Mouse (Mus musculus): Measurements from ENCODE around the gene Tead1.
"Not testable (repeated sequence)": the region's sequence is repeated elsewhere in the genome, so short reads cannot be mapped to it uniquely, and the experiment has no call there.

Tead1 gene

DNA sequence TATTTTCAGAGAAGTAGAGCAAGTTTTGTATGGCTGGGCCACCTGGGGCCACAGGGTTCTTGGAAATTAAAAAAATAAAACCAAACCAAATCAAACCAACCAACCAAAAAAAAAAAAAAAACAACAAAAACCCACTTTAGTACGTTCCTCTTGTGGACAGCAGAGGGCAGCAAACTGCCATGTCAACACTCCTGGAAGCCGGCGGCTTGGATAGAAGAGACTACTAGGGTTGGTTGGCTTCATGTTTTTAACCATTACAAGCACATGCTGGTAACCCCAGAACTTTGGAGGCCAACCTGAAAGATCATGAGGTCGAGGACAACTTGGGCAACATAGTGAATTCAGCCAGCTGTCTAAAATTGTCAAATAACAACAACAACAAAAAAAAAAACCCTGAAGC, 240.7 kb downstream of the Tead1 start:
- peak; percentile 74 for DNase-seq (ENCODE audit: low read depth, low spot score)

DNA sequence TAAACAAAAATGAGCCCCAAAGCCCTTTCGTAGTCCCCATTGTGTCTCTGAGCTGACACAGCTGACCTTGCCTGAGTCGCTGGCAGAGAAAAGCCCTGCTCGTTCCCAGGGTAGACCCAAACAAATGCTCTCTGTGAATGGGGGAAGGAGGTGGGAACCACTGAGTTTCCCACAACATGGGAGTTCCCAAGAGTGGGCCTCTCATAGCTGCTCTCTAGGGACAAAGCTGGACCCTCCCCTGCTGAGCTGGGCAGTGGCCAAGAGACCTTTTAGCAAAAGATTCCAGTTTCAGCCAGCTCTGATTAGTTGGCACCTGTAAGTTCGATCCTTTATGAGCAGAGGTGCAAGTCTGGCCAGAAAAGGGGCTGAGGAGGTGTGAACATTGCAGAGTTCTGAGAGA, 243.7 kb downstream of the Tead1 start:
- no peak for DNase-seq (ENCODE audit: low read depth, low spot score)

DNA sequence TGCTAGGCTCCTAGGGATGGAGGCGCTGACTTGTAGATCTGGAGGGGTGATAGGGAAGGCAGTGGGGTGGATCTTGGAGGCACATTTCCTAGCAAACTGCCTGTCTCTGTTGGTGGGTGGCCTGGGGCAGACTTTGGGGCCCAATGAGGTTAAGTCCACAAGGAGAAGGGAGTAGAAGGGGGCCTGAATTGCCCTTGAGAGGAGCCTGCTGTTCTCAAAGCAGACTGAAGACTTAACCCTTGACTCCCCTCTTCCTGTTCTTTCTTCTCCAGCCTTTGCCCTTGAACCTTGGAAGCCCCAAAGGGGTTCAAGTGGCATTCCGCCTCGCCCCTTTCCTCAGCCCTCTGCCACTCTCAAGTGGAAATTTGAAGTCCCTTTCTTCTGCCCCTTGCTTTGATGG, 244.6 kb downstream of the Tead1 start:
- DNase-seq (ENCODE audit: low read depth, low spot score), result no peak

DNA sequence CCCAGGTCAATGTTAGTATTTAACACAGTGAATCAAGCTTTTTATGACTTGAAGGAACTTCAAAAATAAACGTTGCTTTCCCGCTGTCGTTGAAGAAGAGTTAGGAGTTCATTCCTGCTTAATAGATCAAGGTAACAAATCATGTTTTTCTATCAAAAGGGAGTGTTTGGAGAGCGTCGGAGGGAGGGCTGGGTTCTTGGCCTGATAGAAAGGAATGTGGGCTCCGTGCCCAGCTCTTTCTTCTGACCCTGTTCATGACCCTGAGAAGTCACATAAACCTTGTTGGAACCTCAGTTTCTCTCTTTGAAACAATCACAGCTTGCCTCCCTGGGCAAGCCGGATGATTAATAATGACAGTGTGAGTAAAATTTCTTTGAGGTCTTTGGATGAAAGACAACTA, 251.6 kb downstream of the Tead1 start:
- DNase-seq (ENCODE audit: low read depth, low spot score), result no peak

DNA sequence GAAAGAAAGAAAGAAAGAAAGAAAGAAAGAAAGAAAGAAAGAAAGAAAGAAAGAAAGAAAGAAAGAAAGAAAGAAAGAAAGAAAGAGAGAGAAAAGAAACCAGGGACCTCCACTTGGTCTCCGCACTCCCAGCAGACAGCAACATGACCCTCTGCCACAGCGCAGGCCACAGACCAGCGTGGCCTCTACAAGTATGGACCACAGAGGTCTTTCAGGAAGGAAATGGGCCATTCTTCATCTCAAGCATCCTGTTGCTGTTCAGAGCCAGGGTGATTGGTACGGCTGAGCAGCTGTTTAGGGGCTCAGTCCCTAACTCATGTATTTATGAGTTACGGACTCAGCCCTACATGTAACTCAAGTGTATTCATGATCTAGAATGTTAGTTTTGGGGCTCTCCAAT, 256.8 kb downstream of the Tead1 start:
- not testable (repeated sequence) for DNase-seq (ENCODE audit: low read depth, low spot score)

DNA sequence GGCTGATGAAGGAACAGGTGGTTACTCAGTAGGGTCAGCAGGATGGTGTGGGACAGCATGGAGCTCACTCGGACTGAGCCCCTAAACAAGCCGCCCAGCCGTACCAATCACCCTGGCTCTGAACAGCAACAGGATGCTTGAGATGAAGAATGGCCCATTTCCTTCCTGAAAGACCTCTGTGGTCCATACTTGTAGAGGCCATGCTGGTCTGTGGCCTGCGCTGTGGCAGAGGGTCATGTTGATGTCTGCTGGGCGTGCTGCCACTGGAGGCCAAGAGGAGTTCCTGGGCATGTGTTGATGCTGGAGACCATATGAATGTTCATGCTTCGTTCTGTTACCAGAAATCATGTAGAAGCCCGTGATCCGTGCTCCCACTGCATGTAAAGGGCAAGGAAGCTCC, 258.0 kb downstream of the Tead1 start:
- no peak for DNase-seq (ENCODE audit: low read depth, low spot score)

DNA sequence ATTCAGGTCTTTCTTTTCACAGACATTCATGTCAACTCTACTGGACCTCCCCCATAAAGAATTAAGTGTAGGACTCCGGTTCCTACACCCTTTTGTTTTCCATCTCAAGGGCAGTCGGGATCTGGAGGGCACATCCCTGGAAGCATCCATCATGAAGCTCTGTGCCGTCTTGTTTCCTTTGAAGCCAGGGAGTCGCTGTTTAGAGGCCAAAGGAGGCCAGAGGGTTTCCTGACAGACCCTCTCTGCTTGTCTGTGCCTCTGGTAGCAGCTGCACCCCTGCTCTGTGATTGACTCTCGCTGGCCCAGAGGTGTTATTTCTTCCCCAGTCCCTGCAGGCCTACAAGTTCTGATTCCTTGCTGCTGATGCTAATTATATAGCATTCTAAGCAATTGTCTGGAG, 259.8 kb downstream of the Tead1 start:
- DNase-seq (ENCODE audit: low read depth, low spot score), result no peak

DNA sequence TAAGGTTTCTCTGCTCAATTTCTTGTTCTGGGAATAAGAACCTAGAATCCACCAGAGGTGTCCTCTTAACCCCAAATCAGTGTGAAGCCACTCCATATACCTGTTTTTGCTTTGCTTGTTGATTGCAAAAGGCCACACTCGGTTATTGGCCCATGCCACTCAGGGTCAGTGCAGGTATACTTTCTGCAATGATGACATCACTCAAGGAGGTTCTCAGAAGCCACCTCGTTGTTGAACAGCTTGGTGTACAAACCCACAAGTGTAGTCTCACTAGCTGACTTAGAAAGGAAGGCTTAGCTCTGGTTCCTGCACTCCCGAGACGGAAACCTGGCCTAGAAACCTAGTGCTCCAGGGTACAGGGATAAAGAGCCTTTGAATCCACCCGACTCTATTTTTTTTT, 263.4 kb downstream of the Tead1 start:
- no peak for DNase-seq (ENCODE audit: low read depth, low spot score)

DNA sequence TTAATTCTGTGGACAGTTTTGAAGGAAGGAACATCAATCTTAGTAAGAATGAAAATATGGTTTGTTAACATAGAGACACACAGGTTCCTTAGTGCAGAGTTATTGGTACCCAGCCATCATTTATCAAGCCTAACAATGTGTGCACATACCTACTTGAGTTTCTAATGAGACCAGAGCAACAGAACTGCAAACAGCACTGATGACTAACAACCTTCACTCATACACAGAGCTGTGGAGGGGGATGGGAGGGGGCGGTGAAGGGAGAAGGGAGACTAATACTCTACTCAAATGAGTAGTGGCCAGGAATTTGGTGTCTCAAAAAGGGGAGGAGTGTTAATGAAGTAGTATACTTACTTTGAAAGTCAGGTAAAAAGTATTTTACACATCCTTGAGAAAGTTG, 263.9 kb downstream of the Tead1 start:
- DNase-seq (ENCODE audit: low read depth, low spot score), result no peak

DNA sequence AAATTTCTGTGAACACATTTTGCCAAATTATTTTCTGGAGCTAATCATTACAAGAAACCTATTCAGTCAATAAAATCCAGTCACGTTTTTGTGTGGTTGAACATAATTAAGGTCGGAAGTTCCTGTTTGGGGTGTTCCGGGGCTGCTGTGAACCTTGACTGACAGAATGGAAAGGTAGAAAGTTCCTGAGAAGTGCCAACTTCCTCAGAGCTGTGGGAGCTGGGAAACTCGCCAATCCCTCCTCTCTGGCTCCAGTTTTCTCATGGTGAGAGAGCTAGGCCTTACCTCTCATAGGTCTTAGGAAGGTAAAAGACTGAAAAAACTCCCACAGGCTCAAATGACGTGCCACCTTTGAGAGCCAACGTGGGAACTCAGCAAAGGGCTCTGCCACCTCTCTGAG, 267.6 kb downstream of the Tead1 start:
- no peak for DNase-seq (ENCODE audit: low read depth, low spot score)

DNA sequence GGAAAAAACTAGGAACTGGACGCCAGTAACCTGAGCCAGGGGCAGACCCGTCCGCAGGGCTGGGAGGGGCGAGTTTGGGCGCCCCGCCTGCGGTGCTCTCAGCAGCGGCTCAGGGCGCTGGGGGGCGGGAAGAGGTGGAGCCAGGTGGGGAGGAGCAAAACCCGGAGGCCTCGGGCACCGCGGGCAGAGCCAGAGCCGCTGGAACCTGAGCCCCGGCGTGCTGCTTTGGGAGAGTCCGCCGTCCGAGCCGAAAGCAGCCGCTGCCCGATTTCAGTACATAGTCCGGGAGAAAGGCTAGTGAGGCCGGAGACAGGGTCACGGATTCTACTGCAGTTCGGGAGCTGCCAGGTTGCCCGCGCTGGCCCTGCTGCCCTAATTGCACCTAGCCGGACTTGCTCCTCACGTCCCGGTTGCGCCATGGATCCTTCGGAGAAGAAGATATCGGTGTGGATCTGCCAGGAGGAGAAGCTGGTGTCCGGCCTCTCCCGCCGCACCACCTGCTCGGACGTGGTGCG, 274.7 kb downstream of the Tead1 start, which contains the start of gene Rassf10:
Gene Rassf10, plus strand, starts transcription at position 186 of the 515 bp plus-strand sequence.
- peak; percentile 82 for DNase-seq (ENCODE audit: low read depth, low spot score)

DNA sequence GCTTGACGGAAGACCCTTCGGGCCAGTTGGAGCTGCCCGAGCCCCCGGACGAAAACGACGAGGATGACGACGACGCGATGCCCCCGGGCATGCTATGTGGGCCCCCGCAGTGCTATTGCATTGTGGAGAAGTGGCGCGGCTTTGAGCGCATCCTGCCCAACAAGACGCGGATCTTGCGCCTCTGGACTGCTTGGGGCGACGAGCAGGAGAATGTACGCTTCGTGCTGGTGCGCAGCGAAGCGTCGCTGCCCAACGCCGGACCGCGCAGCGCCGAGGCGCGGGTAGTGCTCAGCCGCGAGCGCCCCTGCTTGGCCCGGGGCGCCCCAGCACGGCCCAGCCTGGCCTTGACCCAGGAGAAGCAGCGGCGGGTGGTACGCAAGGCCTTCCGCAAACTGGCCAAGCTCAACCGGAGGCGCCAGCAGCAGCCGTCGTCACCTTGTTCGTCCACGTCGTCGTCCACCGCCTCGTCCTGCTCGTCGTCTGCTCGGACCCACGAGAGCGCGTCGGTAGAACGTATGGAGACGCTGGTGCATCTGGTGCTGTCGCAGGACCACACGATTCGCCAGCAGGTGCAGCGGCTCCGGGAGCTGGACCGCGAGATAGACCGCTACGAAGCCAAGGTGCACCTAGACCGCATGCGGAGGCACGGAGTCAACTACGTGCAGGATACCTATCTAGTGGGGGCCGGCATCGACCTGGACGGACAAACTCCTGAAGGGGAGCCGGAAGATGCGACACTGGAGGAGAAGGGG, 275.4 kb downstream of the Tead1 start:
- DNase-seq (ENCODE audit: low read depth, low spot score), result peak; percentile 37

DNA sequence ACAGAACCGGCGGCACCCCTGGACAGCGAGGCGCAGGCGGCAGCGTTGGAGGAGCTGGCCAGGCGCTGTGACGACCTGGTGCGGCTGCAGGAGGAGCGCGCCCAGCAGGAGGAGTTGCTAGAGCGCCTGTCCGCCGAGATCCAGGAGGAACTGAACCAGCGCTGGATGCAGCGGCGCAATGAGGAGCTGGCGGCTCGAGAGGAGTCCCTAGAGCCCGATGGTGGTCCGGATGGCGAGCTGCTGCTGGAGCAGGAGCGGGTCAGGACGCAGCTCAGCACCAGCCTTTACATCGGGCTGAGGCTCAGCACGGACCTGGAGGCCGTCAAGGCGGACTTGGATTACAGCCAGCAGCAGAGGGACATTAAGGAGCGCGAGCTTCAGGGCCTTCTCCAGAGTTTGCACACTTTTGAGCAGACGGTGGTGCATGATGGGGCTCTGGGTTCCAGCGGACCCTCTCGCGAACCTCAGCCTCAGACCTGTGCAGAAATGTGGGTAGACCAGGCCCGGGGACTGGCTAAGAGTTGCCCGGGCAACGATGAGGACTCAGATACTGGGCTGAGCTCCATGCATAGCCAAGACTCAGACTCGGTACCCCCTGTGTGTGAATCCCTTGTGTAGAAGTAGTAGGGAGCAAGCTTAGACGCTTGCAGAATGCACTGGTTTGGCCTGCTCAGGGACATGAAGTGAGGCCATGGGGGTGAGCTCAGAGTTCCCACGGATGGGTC, 276.1 kb downstream of the Tead1 start:
- DNase-seq (ENCODE audit: low read depth, low spot score), result peak; percentile 40

DNA sequence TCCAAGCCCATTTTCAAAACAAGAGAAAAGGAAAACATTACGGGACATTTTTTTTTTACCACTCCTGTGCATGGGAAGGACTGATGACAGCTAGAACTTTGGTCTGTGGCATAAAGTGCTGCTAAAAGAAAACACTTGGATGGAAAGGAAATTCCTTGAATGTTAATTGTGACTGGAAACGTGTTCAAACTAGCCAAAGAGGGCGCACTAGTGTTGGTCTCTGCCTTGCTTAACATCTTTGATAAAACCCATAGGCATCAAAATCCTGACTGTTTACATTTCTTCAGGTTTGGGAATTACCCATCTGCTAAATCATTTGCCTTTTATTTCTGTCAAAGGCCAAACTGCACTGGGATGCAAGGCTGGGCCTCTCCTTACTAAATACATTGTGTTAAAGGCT, 276.8 kb downstream of the Tead1 start:
- no peak for DNase-seq (ENCODE audit: low read depth, low spot score)
